Mouse (Mus musculus) forebrain, postnatal 0 days (tissue): ENCODE results near the gene Scn8a. TPM values are rescaled to one million over a fixed set of nuclear protein-coding genes. Genes with fewer than 3 reads are reported as not detected.

Source experiments
- ATAC-seq: fragments of 200-750 bp; cut with Nextera tagmentation; 2 replicates; pipeline ENCODE4 v1.8.0; 2017; ENCODE audit warnings: mild to moderate bottlenecking, moderate library complexity
- DNase-seq: peaks from one replicate; pipeline ENCODE4 v3.0.0-alpha.2; 2015
- H3K27ac ChIP-seq: fragments of 300-500 bp; sonication (generic); 2 replicates; pipeline ENCODE4 v1.5.1; 2014; ENCODE audit warnings: low read depth, mild to moderate bottlenecking, antibody characterized with exemption, low read length, moderate library complexity, mixed read lengths
- H3K27me3 ChIP-seq: fragments of 300-500 bp; sonication (generic); 2 replicates; pipeline ENCODE4 v1.6.1; 2014; ENCODE audit warnings: mild to moderate bottlenecking, low read length, mixed read lengths; ENCODE audit not compliant: insufficient read depth
- H3K36me3 ChIP-seq: fragments of 300-500 bp; sonication (generic); 2 replicates; pipeline ENCODE4 v1.6.1; 2014; ENCODE audit warnings: mild to moderate bottlenecking, moderate library complexity; ENCODE audit not compliant: insufficient read depth
- H3K4me1 ChIP-seq: fragments of 300-500 bp; sonication (generic); 2 replicates; pipeline ENCODE4 v1.6.1; 2014; ENCODE audit warnings: antibody characterized with exemption; ENCODE audit not compliant: insufficient read depth
- H3K4me2 ChIP-seq: fragments of 300-500 bp; sonication (generic); 2 replicates; pipeline ENCODE4 v1.6.1; 2014; ENCODE audit warnings: low read depth, mild to moderate bottlenecking, moderate library complexity
- H3K4me3 ChIP-seq: fragments of 300-500 bp; sonication (generic); 2 replicates; pipeline ENCODE4 v1.5.1; 2014; ENCODE audit warnings: low read depth, low read length, mixed read lengths
- H3K9ac ChIP-seq: fragments of 300-500 bp; sonication (generic); 2 replicates; pipeline ENCODE4 v1.6.1; 2014; ENCODE audit warnings: mild to moderate bottlenecking
- H3K9me3 ChIP-seq: fragments of 300-500 bp; sonication (generic); 2 replicates; pipeline ENCODE4 v1.6.1; 2016; ENCODE audit warnings: low read length
- CTCF ChIP-seq: sonication (generic); IDR thresholded peaks from 2 replicates; pipeline ENCODE4 v1.5.1; 2016; ENCODE audit warnings: antibody characterized with exemption, control low read depth, low read depth
- WGBS: fragments of 180-500 bp; shearing (Covaris S2); extraction: QIAGEN DNeasy Blood & Tissue Kit; methylation state at CpG from one replicate; pipeline ENCODE4 v1.1.7; 2014; 5-methylcytosine and 5-hydroxymethylcytosine counted together
- polyA plus RNA-seq: library from polyadenylated mRNA; unstranded; fragments of >200 nt; fragmentation: Nextera tagmentation; extraction: Ambion mirVana; gene quantifications from 2 replicates; pipeline ENCODE4 v1.2.1, GENCODE M21; 2015
- total RNA-seq: library from RNA; depleted of rRNA; stranded (reverse); fragments of >200 nt; gene quantifications from 2 replicates; pipeline ENCODE4 v1.2.3, GENCODE M21; 2014

Scn8a gene
- total and polyA plus RNA-seq, 2 experiments from 2014 or later, result 15.5 to 26.9 TPM

- no peaks in the 10 kb centered on the region for H3K36me3 ChIP-seq
- WGBS, result 66% methylated on average over 10 of the region's 10 CpGs
- H3K9ac ChIP-seq, result no peak overlapping the region
- H3K9me3 ChIP-seq, result no peaks in the 10 kb centered on the region
- no peak overlapping the region for H3K4me2 ChIP-seq
- no peaks in the 10 kb centered on the region for H3K27me3 ChIP-seq
- H3K27ac ChIP-seq, result no peak overlapping the region
- DNase-seq (no peak), ATAC-seq (no peak)
- H3K4me3 ChIP-seq, result no peak overlapping the region
- H3K4me1 ChIP-seq, result peaks cover 5% of the 10 kb centered on the region; the same call in 1 of the 2 replicates
- TF ChIP-seq CTCF, result no peak
These were observed 81.8 kb downstream of the Scn8a start for GRCm38 (mm10) chr15:100951491-100951890.

- Histone ChIP-seq H3K4me3 (no peak overlapping the region), H3K4me1 (peaks cover 5% of the 10 kb centered on the region; the same call in 1 of the 2 replicates), H3K36me3 (no peaks in the 10 kb centered on the region), H3K9me3 (no peaks in the 10 kb centered on the region), H3K27ac (no peak overlapping the region), H3K27me3 (no peaks in the 10 kb centered on the region), H3K9ac (no peak overlapping the region), H3K4me2 (no peak overlapping the region)
- no peak for DNase-seq
- no peak for TF ChIP-seq CTCF
- 77% methylated on average over 2 of the region's 2 CpGs for WGBS
- no peak for ATAC-seq
These were observed 82.6 kb downstream of the Scn8a start for GRCm38 (mm10) chr15:100952292-100952691.

GRCm38 (mm10) chr15:100952854-100953253 lies 83.2 kb downstream of the Scn8a start:
- no peak overlapping the region for H3K4me3 ChIP-seq
- H3K27ac ChIP-seq, result no peak overlapping the region
- H3K9me3 ChIP-seq, result no peaks in the 10 kb centered on the region
- no peak for TF ChIP-seq CTCF
- H3K4me1 ChIP-seq, result peaks cover 5% of the 10 kb centered on the region; the same call in 1 of the 2 replicates
- no peaks in the 10 kb centered on the region for H3K36me3 ChIP-seq
- ATAC-seq (peak; percentile 29; the same call in 1 of the 2 replicates), DNase-seq (peak; percentile 14)
- no peaks in the 10 kb centered on the region for H3K27me3 ChIP-seq
- 10% methylated on average over 8 of the region's 8 CpGs for WGBS
- H3K9ac ChIP-seq, result no peak overlapping the region
- H3K4me2 ChIP-seq, result no peak overlapping the region

- Histone ChIP-seq H3K27ac (no peak overlapping the region), H3K4me2 (no peak overlapping the region), H3K9ac (no peak overlapping the region), H3K4me1 (peaks cover 5% of the 10 kb centered on the region; the same call in 1 of the 2 replicates), H3K4me3 (no peak overlapping the region), H3K27me3 (no peaks in the 10 kb centered on the region), H3K36me3 (no peaks in the 10 kb centered on the region), H3K9me3 (no peaks in the 10 kb centered on the region)
- ATAC-seq, result no peak
- WGBS, result 29% methylated on average over 7 of the region's 7 CpGs
- peak; percentile 24 for DNase-seq
- no peak for TF ChIP-seq CTCF
These were observed 84.3 kb downstream of the Scn8a start for GRCm38 (mm10) chr15:100953955-100954354.

- Histone ChIP-seq H3K27me3 (no peaks in the 10 kb centered on the region), H3K4me3 (no peak overlapping the region), H3K36me3 (0 out of 2 replicates have a peak, but pooled peaks cover 1% of the 10 kb centered on the region), H3K9me3 (no peaks in the 10 kb centered on the region), H3K4me1 (peaks cover 5% of the 10 kb centered on the region; the same call in 1 of the 2 replicates), H3K4me2 (no peak overlapping the region), H3K27ac (no peak overlapping the region), H3K9ac (no peak overlapping the region)
- DNase-seq, result no peak
- WGBS, result 73% methylated on average over 16 of the region's 16 CpGs
- TF ChIP-seq CTCF, result no peak
- ATAC-seq, result no peak
These were observed 85.1 kb downstream of the Scn8a start for GRCm38 (mm10) chr15:100954751-100955150.

GRCm38 (mm10) chr15:100960958-100961357 lies 91.3 kb downstream of the Scn8a start:
- Histone ChIP-seq H3K4me3 (no peak overlapping the region), H3K4me2 (no peak overlapping the region), H3K36me3 (0 out of 2 replicates have a peak, but pooled peaks cover 6% of the 10 kb centered on the region), H3K27me3 (no peaks in the 10 kb centered on the region), H3K4me1 (no peaks in the 10 kb centered on the region), H3K9me3 (no peaks in the 10 kb centered on the region), H3K9ac (no peak overlapping the region), H3K27ac (no peak overlapping the region)
- 77% methylated on average over 6 of the region's 6 CpGs for WGBS
- peak; percentile 34 for DNase-seq
- TF ChIP-seq CTCF, result no peak
- peak; percentile 34 for ATAC-seq

- Histone ChIP-seq H3K27me3 (no peaks in the 10 kb centered on the region), H3K36me3 (peaks cover 9% of the 10 kb centered on the region; the same call in 1 of the 2 replicates), H3K27ac (no peak overlapping the region), H3K9ac (no peak overlapping the region), H3K4me3 (no peak overlapping the region), H3K9me3 (no peaks in the 10 kb centered on the region), H3K4me2 (no peak overlapping the region), H3K4me1 (no peaks in the 10 kb centered on the region)
- no peak for DNase-seq
- ATAC-seq, result no peak
- WGBS, result 78% methylated on average over 4 of the region's 4 CpGs
- TF ChIP-seq CTCF, result peak; percentile 42
These were observed 91.9 kb downstream of the Scn8a start for GRCm38 (mm10) chr15:100961561-100961960.
